Mouse (Mus musculus) MEL (cell line): Measurements from ENCODE around the gene Uri1. TPM values are rescaled to one million over a fixed set of nuclear protein-coding genes. Genes with fewer than 3 reads are reported as not detected.

ENCODE experiments used
- DNase-seq: peaks from one replicate; pipeline ENCODE4 v3.0.0; 2011; ENCODE audit warnings: low read depth, low spot score
- H3K27ac ChIP-seq: 2 replicates; pipeline ENCODE4 v1.5.1; 2012; ENCODE audit warnings: low read depth, mild to moderate bottlenecking, control low read depth, low read length, moderate library complexity; ENCODE audit not compliant: control insufficient read depth
- H3K27me3 ChIP-seq, 2 experiments: fragments of 150-350 bp in 1 of 2; sonication (generic) in 1 of 2; 2 replicates each; pipeline ENCODE4 v1.6.1; 2012; ENCODE audit warnings: low read length in 2 of 2, mild to moderate bottlenecking in 2 of 2, improper control_type of control experiment in 1 of 2, moderate library complexity in 1 of 2; ENCODE audit not compliant: insufficient read depth in 2 of 2, control insufficient read depth in 1 of 2
- H3K36me3 ChIP-seq, 2 experiments: 2 replicates each; pipeline ENCODE4 v1.6.1; 2012 to 2014; ENCODE audit warnings: low read length in 2 of 2, improper control_type of control experiment in 1 of 2, inconsistent platforms in 1 of 2, mild to moderate bottlenecking in 1 of 2; ENCODE audit not compliant: insufficient read depth in 2 of 2, control insufficient read depth in 1 of 2
- H3K4me1 ChIP-seq, 2 experiments: fragments of 150-350 bp in 1 of 2; sonication (generic) in 1 of 2; 2 replicates each; pipeline ENCODE4 v1.6.1; 2012; ENCODE audit warnings: low read length in 2 of 2, improper control_type of control experiment in 1 of 2, mild to moderate bottlenecking in 1 of 2; ENCODE audit not compliant: insufficient read depth in 2 of 2, control insufficient read depth in 1 of 2
- H3K4me3 ChIP-seq, 2 experiments: fragments of 150-350 bp in 1 of 2; sonication (generic) in 1 of 2; 2 replicates each; pipeline ENCODE4 v1.5.1; 2012; ENCODE audit warnings: low read depth in 2 of 2, low read length in 2 of 2, mild to moderate bottlenecking in 2 of 2, moderate library complexity in 2 of 2, control low read depth in 1 of 2, improper control_type of control experiment in 1 of 2; ENCODE audit not compliant: control insufficient read depth in 1 of 2, insufficient read depth in 1 of 2
- H3K79me2 ChIP-seq: 2 replicates; pipeline ENCODE4 v1.6.1; 2012; ENCODE audit warnings: mild to moderate bottlenecking, low read length, moderate library complexity; ENCODE audit not compliant: control insufficient read depth, poor library complexity, insufficient read depth
- H3K9ac ChIP-seq: 2 replicates; pipeline ENCODE4 v1.6.1; 2012; ENCODE audit warnings: low read depth, mild to moderate bottlenecking, control low read depth, low read length, moderate library complexity; ENCODE audit not compliant: control insufficient read depth, poor library complexity, severe bottlenecking
- H3K9me3 ChIP-seq: fragments of 150-350 bp; sonication (generic); replicated peaks from 2 replicates; pipeline ENCODE4 v1.6.1; 2012; ENCODE audit warnings: mild to moderate bottlenecking, low read length, improper control_type of control experiment, moderate library complexity; ENCODE audit not compliant: insufficient read depth
- BHLHE40 ChIP-seq: IDR thresholded peaks from 2 replicates; pipeline ENCODE4 v1.6.1; 2012; ENCODE audit warnings: low read depth, mild to moderate bottlenecking, inconsistent platforms, low read length, improper control_type of control experiment, borderline replicate concordance
- CHD1 ChIP-seq: IDR thresholded peaks from 2 replicates; pipeline ENCODE4 v1.6.1; 2012; ENCODE audit warnings: low read depth, mild to moderate bottlenecking, inconsistent platforms, low read length, improper control_type of control experiment
- CTCF ChIP-seq, 3 experiments: IDR thresholded peaks in 2 of 3; conservative IDR thresholded peaks in 1 of 3; 2 replicates each; pipeline ENCODE4 v1.5.1; 2011 to 2012; ENCODE audit warnings: low read length in 3 of 3, low read depth in 2 of 3, mild to moderate bottlenecking in 2 of 3, improper control_type of control experiment in 1 of 3, inconsistent platforms in 1 of 3, mixed read lengths in 1 of 3, moderate library complexity in 1 of 3; ENCODE audit not compliant: control insufficient read depth in 1 of 3, insufficient read depth in 1 of 3, poor library complexity in 1 of 3, severe bottlenecking in 1 of 3
- ELF1 ChIP-seq: IDR thresholded peaks from 2 replicates; pipeline ENCODE4 v1.6.1; 2014; ENCODE audit warnings: low read depth, mild to moderate bottlenecking, inconsistent platforms, low read length, improper control_type of control experiment, moderate library complexity
- EP300 ChIP-seq, 2 experiments: IDR thresholded peaks; 2 replicates each; pipeline ENCODE4 v1.6.1; 2011; ENCODE audit warnings: improper control_type of control experiment in 2 of 2, low read length in 2 of 2, low read depth in 1 of 2, mild to moderate bottlenecking in 1 of 2
- HCFC1 ChIP-seq: IDR thresholded peaks from 2 replicates; pipeline ENCODE4 v1.6.1; 2012; ENCODE audit warnings: low read depth, mild to moderate bottlenecking, inconsistent platforms, low read length, improper control_type of control experiment, moderate library complexity
- JUND ChIP-seq: IDR thresholded peaks from 2 replicates; pipeline ENCODE4 v1.6.1; 2011; ENCODE audit warnings: low read depth, mild to moderate bottlenecking, improper control_type of control experiment, low read length
- MAX ChIP-seq: IDR thresholded peaks from 2 replicates; pipeline ENCODE4 v1.6.1; 2011; ENCODE audit warnings: low read length, improper control_type of control experiment
- MEF2A ChIP-seq: IDR thresholded peaks from 2 replicates; pipeline ENCODE4 v1.6.1; 2014; ENCODE audit warnings: low read depth, mild to moderate bottlenecking, inconsistent platforms, low read length, improper control_type of control experiment; ENCODE audit not compliant: poor library complexity, insufficient replicate concordance, severe bottlenecking; ENCODE audit errors: extremely low read depth
- MXI1 ChIP-seq: IDR thresholded peaks from 2 replicates; pipeline ENCODE4 v1.6.1; 2011; ENCODE audit warnings: mild to moderate bottlenecking, low read depth, low read length, improper control_type of control experiment
- MYB ChIP-seq: IDR thresholded peaks from 2 replicates; pipeline ENCODE4 v1.6.1; 2011; ENCODE audit warnings: mild to moderate bottlenecking, low read depth, low read length, improper control_type of control experiment
- NELFE ChIP-seq: IDR thresholded peaks from 2 replicates; pipeline ENCODE4 v1.6.1; 2011; ENCODE audit warnings: low read depth, low read length, improper control_type of control experiment
- POLR2AphosphoS2 ChIP-seq: IDR thresholded peaks from 2 replicates; pipeline ENCODE4 v1.6.1; 2011; ENCODE audit warnings: low read length, improper control_type of control experiment
- RAD21 ChIP-seq: IDR thresholded peaks from 2 replicates; pipeline ENCODE4 v1.6.1; 2011; ENCODE audit warnings: mild to moderate bottlenecking, low read depth, low read length, improper control_type of control experiment
- RCOR1 ChIP-seq: IDR thresholded peaks from 2 replicates; pipeline ENCODE4 v1.6.1; 2012; ENCODE audit warnings: low read depth, mild to moderate bottlenecking, inconsistent platforms, low read length, improper control_type of control experiment
- SMC3 ChIP-seq: IDR thresholded peaks from 2 replicates; pipeline ENCODE4 v1.6.1; 2011; ENCODE audit warnings: low read depth, low read length, improper control_type of control experiment
- TBP ChIP-seq: IDR thresholded peaks from 2 replicates; pipeline ENCODE4 v1.8.0; 2011; ENCODE audit warnings: low read depth, low read length, improper control_type of control experiment
- USF1 ChIP-seq: IDR thresholded peaks from 2 replicates; pipeline ENCODE4 v1.6.1; 2014; ENCODE audit warnings: low read depth, mild to moderate bottlenecking, inconsistent platforms, low read length, improper control_type of control experiment, moderate library complexity
- USF2 ChIP-seq, 2 experiments: IDR thresholded peaks; 2 replicates each; pipeline ENCODE4 v1.6.1; 2011 to 2012; ENCODE audit warnings: improper control_type of control experiment in 2 of 2, low read length in 2 of 2, borderline replicate concordance in 1 of 2, inconsistent platforms in 1 of 2, low read depth in 1 of 2, mild to moderate bottlenecking in 1 of 2; ENCODE audit not compliant: insufficient read depth in 1 of 2
- ZKSCAN1 ChIP-seq: IDR thresholded peaks from 2 replicates; pipeline ENCODE4 v1.6.1; 2012; ENCODE audit warnings: low read depth, mild to moderate bottlenecking, inconsistent platforms, low read length, improper control_type of control experiment, moderate library complexity
- polyA plus RNA-seq, 2 experiments: library from polyadenylated mRNA; stranded (reverse) in 1 of 2; unstranded in 1 of 2; fragments of >175 nt in 1 of 2; fragments of >200 nt in 1 of 2; gene quantifications; 2 replicates each; pipeline versions ENCODE4 v1.2.1 to v1.2.4; 2012; ENCODE audit warnings: low replicate concordance in 2 of 2, low read depth in 1 of 2; ENCODE audit not compliant: insufficient read length in 2 of 2, insufficient read depth in 1 of 2, missing spikeins in 1 of 2
- total RNA-seq: library from RNA; depleted of rRNA; stranded (reverse); fragments of 300-350 nt; gene quantifications from 2 replicates; pipeline ENCODE4 v1.2.3, GENCODE M21; 2012

Gene Uri1
- total and polyA plus RNA-seq, 3 experiments = 29.2 to 36.0 TPM; not detected in 1

DNA sequence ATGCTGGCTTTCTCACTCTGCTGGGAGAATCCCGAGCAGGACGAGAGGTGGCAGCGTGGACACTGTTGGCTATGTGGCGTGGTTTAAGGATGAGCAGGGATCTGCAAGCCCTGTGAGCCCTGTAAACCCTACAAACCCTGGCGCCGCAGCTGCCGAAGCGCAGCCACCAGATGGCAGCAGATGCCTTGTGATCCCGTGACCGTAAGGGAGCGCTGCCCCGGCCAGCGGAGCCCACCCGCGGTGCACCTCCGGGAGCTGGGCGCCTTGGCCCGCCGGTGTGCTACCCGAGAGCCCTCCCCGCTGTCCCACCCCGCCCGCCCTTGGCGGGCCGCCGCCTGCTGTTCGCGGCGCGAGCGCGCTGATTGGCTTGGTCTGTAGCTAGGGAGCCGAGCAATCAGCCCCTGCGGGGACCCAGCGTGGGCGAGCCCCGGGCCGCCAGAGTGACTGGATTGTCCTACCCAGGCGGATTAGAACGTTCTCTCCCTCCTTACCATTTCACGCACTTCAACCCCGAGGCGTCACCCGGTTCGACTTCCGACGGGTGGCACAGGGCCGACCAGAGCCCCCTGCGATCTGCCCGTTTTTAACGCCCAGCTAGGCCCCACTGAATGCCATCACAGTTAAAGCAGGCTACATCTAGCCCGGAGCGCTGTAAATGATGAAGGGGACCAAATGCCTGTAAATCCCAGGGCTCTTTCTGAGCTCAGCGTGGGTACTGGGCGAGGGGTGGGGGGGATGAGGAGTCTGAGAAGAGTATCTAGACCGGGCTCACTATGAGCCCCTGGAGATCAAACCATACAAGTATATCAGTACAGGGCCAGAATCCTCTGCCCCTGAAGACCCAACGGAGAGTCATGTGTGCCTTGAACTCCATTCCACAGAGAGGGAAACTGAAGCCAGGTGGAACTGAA is 38.0 kb upstream of the Uri1 start (continued):
- TF ChIP-seq MEF2A (no peak), MXI1 (peak; percentile 62), RCOR1 (0 out of 2 replicates have a peak, but pooled peaks have one; percentile 31), JUND (no peak), NELFE (peak; percentile 75), TBP (peak; percentile 12; the same call in 1 of the 2 replicates), POLR2AphosphoS2 (peak; percentile 31; the same call in 1 of the 2 replicates), USF2 (IDR thresholded peaks at IDR 0.05; ENCODE audit: borderline replicate concordance in 1 of 2, insufficient read depth in 1 of 2, low read depth in 1 of 2, low read length in 2 of 2) (0 out of 4 replicates have a peak, but pooled peaks of 1 of the 2 experiments have one; percentile 29), RAD21 (peak; percentile 84), MAX (peak; percentile 41), CTCF (IDR thresholded peaks at IDR 0.05 in 2 of 3, conservative IDR thresholded peaks at IDR 0.05 in 1 of 3; ENCODE audit: control insufficient read depth in 1 of 3, insufficient read depth in 1 of 3, low read depth in 2 of 3, low read length in 3 of 3, poor library complexity in 1 of 3, severe bottlenecking in 1 of 3) (peak; percentile 65 to 95 (median 93)), MYB (no peak), BHLHE40 (peak; percentile 78), CHD1 (no peak), ELF1 (no peak), ZKSCAN1 (no peak), HCFC1 (peak; percentile 25; the same call in 1 of the 2 replicates), EP300 (IDR thresholded peaks at IDR 0.05; ENCODE audit: low read depth in 1 of 2, low read length in 2 of 2) (peak in 1 of 2 experiments; percentile 22; a peak in 2 of 4 replicates), SMC3 (peak; percentile 85)

DNA sequence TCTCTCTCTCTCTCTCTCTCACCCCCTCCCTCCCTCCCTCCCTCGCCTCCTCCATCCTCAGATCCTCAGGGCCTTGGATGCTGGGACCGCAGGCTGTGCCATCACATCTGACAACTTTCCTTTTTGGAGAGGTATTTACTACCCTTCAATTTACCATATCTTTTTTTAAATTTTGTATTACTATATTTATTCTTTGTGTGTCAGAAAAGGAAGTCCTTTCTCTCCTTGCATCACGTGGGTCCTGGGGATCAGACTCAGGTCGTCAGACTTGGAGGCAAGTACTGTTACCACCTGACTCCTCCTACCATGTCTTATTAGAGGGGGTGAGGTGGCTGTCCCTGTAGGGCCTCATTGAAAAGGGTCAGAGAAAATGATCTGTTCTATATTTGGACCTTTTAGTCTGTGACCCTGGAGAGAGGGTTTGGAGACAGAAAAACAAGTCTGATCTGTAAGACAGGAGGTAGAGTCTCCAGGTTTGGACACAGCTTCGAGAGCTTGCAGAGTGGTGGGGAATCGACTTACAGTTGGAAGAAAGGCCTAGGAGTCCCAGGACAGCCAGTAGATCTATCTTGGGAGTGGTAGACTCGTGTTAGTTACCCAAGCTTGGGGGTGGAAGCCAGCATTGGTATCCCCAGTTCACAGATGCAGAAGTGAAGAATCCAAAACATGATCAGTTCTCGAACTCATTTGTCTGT is 36.4 kb upstream of the Uri1 start:
- no peak overlapping the region for H3K4me3 ChIP-seq
- no peaks in the 10 kb centered on the region for H3K9me3 ChIP-seq
- H3K27ac ChIP-seq = no peak overlapping the region
- peaks cover 0 to 4% of the 10 kb centered on the region in 2 experiments; a peak in 3 of 4 replicates for H3K4me1 ChIP-seq
- TF ChIP-seq EP300 (IDR thresholded peaks at IDR 0.05; ENCODE audit: low read depth in 1 of 2, low read length in 2 of 2) = no peak
- TF ChIP-seq USF1 = peak; percentile 81
- TF ChIP-seq, all 39 proteins: peak for 1
- no peaks in the 10 kb centered on the region for H3K36me3 ChIP-seq
- no peak for DNase-seq
- H3K27me3 ChIP-seq = peaks cover 0 to 3% of the 10 kb centered on the region in 2 experiments; a peak in 2 of 4 replicates
- H3K9ac ChIP-seq = no peak overlapping the region
- peaks cover 3% of the 10 kb centered on the region; the same call in 1 of the 2 replicates for H3K79me2 ChIP-seq
